ENCODE assay signal across 18 mouse cellular contexts in the genomic region with DNA sequence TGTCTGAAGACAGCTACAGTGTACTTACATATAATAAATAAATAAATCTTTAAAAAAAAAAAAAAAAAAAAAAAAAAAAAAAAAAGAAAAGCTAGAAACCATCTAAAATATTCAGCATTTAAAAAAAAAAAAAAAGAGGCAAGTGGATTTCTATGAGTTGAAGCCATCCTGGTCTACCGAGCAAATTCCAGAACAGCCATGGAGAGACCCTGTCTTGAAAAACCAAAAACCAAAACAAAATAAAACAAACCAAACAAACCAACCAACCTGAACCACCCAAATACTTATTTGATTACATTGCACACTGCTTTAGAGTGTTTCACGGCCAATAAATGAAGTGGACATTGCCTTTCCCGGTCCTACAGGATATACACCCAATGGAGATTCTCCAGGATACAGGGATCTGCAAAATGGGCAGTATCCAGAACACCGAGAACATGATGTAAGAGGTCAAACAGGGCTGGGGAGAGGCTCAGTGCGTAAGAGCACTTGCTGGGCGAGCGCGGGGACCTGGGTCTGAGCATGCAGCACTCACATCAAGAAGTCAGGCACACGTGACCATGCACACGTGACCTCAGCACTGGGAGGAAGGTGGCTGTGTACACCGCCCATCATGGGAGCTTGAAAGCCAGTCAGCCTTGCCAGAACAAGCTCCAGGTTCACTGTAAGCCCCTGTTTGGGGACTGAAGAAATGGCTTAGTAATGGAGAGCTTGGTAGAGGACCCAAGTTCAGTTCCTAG. TPM values are rescaled to one million over a fixed set of nuclear protein-coding genes. Genes with fewer than 3 reads are reported as not detected.
"Had no signal": no experiment of that assay in that cellular context is flagged by ENCODE, and none has a peak within 500 bp of the region (broad histone marks: within the 10 kb centered on the region; RNA-seq: fewer than 3 reads in every experiment).

No protein-coding gene starts in this region.

- H3K27me3 ChIP-seq: limb, embryonic 12.5 days; limb, embryonic 15.5 days had no signal

- H3K4me2 ChIP-seq: limb, embryonic 12.5 days; limb, embryonic 15.5 days; liver, embryonic 11.5 days; lung, embryonic 14.5 days had no signal

- H3K9ac ChIP-seq: limb, embryonic 12.5 days; limb, embryonic 15.5 days; liver, embryonic 14.5 days; liver, postnatal 0 days; lung, embryonic 14.5 days had no signal

- ATAC-seq: intestine, postnatal 0 days; liver, postnatal 0 days; lung, postnatal 0 days had no signal

- H3K27ac ChIP-seq: kidney, postnatal 0 days; limb, embryonic 12.5 days; limb, embryonic 15.5 days; liver, embryonic 14.5 days; macrophage had no signal

- H3K9me3 ChIP-seq: limb, embryonic 12.5 days; limb, embryonic 15.5 days had no signal

- H3K4me3 ChIP-seq: limb, embryonic 12.5 days; limb, embryonic 15.5 days; myocyte had no signal

- DNase-seq: kidney, adult 2 months; kidney, postnatal 36 days; left cerebral cortex, postnatal 4 days; liver, postnatal 0 days; lung, embryonic 14.5 days; midbrain, embryonic 14.5 days; thymus, adult 18-20 months; thymus, postnatal 36 days had no signal

RNA-seq across cellular contexts. Expression of gene Peli3, which starts 17.6 kb away (rescaled TPM):
- total RNA-seq: monocyte, adult 5-6 weeks had no signal

RNA-seq across cellular contexts. Expression of gene Bbs1, which starts 18.9 kb away (rescaled TPM):
- total RNA-seq: monocyte, adult 5-6 weeks had no signal
